Mouse (Mus musculus): ENCODE data around the gene Slc22a1. TPM values are rescaled to one million over a fixed set of nuclear protein-coding genes. Genes with fewer than 3 reads are reported as not detected.

The Slc22a1 gene
- total RNA-seq (2021) = 1 to 10 TPM; 2.3 to 3.4 TPM

DNA sequence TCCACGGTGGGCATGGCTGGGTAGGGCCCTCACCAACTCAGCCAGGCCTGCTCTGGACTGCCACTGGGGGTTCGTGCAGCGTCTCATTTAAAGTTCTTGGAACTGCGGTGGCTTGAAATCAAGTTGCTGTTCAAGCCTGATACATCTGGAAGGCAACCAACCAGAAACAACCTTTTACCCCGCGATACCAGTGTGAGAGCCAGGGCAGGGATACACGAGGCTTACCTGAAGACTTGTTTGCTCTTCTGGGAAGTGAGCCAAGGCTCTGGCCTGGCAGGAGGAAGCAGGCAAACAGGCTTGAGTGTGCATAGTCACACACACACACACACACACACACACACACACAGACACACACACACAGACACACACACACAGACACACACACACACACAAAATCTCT, at the start of gene Slc22a1:
Slc22a1 (minus strand) TSS at position 184 of the 400 bp plus-strand sequence.
- intact Hi-C loops (cut with DNase I) = no loop called here
- DNase-seq = no peak

DNA sequence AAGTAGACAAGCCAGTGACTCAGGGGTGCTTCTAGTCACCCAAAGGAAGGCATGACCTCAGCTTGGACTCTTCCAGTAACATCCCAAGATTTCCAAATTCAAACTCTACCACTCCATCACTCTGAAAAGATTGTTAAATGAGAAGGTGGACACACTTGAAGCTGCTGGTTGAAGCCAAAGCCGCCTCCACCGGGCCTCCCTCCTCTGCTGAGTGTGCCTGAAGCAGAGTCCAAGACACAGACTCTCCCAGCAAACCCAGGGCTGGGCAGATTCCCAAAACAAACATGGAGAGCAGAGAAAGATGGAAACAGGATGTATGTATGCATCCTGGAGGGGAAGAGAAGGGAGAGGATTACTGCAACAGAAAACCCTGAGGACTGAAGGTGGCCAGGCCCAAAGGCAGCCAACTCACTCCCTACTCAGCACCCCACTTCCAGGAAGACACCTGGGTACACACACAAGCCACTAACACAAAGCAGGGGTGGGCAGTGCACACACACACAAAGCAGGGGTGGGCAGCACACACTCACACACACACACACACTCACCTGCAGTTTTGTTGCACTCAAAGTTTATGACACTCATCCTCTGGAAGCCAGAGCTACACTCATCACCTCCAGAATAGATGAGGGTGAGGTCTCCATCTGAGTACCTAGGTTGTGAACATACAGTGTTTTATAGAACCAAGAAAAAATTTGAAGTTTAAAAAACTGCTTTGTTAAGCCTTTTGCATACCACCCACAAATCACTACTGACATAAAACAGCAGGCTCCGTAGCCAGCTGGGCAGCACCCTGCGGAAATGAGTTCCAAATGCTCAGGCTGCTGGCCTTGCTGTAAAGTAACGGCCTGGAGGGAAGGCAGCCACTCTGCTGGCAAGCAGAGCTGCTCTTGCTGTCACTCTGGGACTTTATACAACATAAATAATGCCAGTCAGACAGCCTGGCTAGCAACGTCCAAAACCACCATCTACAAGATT, 49.4 kb upstream of the Slc22a1 start:
- intact Hi-C loops (cut with DNase I) = loop anchor here (2.0 to 10.0 kb wide), 3 partner anchors 14 to 270 kb away; partner anchors contain the start of gene Wtap
- peak; percentile 69 to 77 for DNase-seq

DNA sequence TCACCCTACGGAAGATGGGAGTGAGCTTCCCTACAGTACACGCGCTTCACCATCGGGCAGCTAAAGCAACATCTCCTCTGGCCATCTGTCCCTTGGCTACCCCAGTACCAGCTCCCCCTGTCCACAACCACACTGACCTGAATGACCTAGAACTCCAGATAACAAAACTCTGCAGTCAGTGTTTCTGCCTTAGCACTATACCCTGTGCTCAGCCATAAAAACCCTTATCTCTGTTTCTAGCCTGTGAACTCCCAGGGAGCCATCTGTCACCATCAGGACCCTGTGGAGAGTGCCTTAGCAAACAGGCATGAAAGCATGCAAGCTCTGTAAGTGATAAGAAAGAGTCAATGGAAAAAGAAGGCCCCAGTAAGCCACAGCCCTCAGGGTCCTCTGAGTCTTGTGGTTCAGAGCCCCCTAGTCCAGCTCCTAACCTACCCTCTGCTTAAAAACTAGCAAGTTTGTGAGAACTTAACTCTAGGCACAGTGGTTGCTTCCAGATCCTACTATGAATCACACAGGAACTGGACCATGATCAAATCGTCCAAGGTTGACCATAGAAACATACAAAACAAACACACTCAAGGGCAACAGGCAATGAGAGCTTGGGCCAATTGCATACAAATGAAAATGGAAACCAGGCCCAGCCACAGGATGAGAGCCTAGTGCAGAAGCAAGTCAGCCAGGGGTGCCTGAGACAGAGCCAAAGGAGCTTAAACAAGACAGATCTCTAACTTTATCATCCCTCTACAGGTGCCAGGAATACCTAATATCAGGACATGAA, 48.5 kb upstream of the Slc22a1 start:
- intact Hi-C loops (cut with DNase I) = loop anchor here (2.0 to 10.0 kb wide), 3 partner anchors 15 to 271 kb away; partner anchors contain the start of gene Wtap

DNA sequence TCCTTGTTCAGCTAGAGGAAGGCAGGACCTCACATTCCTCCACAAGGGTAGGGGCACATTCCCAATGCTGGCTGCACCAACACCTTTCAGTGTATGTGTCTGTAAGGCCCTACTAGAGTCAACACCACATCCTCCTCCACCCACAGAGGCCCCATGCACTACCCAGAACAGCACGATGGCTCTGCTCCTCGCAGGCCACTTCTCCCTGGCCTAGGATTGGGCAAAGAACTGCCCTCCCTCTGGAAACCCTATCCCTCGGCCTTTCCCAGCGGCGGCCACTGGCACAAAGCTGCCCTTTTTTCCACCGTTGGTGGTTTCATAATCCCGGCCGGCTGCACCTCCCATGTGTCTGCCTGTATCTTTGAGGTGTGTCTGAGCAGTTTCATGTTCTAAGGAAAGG, 47.0 kb upstream of the Slc22a1 start:
- intact Hi-C loops (cut with DNase I) = loop anchor here (5.0 to 10.0 kb wide), 2 partner anchors 70 to 272 kb away; partner anchors contain the start of gene Wtap
- DNase-seq = peak in 1 of 2 experiments; percentile 62

More for the DNA sequence above, 48.5 kb upstream of the Slc22a1 start:
- peak; percentile 72 to 74 for DNase-seq

DNA sequence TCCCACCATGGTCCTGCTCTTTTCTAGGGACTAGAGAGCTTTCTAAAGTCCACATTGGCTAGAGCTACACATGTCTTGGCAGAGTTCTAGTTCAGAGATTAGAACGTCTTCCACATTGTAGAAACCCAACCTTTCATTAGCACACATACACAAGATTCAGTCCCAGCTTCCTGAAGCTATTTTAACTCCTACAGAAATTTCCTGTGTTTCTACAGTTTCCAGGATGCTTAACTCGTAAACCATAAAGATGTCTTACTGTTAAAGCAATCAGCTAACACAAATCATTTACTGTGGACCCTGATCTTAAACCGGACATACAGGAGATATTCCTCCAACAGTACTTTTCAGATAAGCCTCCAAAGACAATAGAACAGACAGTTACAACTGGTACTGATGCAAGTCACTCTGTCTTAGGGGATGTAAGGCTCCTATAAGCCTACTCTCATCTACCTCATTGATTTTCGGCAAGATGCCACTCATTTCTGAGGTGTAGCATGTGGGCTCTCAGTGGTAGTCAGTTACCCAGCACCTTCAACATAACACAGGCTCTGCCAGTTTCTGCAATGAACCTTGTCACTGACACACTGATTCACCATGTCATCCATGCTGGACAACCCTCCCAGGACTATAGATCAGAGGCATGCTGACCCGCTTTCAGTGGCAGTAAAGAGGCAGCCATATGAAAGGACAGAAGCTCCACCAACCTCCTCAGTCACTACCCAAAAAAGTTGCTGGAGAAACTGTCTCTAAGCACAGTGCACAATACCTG, 45.7 kb upstream of the Slc22a1 start:
- intact Hi-C loops (cut with DNase I) = loop anchor here (2.0 to 10.0 kb wide), 3 partner anchors 45 to 273 kb away; partner anchors contain the start of gene Wtap
- no peak for DNase-seq

DNA sequence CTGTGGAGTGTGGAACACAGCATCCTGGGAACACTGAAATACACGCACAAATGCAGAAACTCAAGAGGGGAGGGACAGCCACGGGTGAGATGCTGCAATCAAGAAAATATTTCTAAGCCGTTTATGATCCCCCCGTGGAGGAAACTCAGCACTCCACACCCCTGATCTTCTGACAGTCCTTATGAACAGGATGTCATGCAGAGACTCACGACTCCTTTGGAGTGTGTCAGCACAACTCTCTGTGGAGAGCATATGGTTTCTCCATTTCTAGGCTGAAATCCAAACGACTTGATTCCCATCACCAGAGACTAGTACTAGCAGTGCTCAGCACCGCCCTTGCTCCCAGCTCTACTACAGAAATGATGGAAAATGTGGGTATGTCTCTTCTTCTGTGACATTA, 42.6 kb upstream of the Slc22a1 start:
- no peak for DNase-seq
- intact Hi-C loops (cut with DNase I) = no loop called here

DNA sequence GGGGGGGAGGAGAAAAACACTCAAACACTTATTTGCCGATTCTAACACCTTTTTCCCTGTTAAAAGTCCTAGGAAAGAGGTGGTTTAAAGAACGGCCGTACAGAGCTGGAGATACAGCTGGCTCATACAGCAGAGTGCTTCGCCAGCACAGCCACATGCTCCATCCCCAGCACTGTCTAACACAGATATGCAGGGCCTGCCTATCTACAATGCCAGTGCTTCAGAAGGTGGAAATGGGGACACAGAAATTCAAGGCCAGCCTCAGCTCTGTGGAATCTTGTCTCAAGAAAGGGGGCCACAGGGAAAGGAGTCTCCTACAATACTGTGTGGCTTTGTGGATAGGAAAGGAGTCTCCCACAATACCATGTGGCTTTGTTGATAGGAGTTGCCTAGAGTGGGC, 41.8 kb upstream of the Slc22a1 start:
- intact Hi-C loops (cut with DNase I) = no loop called here

DNA sequence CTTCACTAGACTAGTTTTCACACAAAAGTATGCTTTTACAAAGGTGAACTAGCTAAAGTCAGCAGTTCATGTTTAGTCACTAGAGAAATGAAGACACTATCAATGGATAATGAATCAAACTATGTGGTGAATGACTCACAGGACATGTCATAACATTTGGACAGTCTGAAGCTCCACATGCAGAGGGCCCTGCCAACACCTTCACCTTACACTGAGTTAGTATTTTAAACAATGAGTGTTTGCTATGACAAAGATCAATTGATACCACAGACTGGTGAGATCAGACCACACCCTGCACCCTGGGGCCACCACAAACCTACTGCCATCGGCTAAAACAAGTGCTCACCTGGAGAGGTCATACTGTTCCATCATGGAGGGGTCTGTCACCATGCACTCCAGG, 39.4 kb upstream of the Slc22a1 start:
- DNase-seq = no peak
- intact Hi-C loops (cut with DNase I) = no loop called here

More for the DNA sequence above, 41.8 kb upstream of the Slc22a1 start:
- DNase-seq = no peak

DNA sequence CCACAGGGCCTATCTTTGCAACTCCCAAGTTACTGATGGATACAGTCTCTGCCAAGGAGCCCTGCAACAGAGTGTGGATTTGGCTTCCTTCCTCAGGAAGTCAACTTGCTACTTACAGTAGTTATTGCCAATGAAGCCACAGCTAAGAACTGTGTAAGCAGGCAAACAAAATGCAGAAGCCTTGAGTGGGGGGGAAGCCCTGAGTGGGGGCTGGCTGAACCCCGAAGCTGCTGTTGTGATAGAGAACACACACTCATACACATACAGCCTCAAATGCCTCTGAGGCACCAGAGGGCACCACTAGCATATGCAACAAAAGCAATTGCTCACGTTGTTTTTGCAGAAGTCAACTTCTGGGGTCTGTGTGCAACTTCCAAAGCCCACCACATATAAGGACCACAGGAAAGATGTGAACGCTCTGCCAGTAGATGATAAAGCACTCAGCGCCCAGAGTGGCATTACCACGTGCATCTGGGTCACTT, 38.5 kb upstream of the Slc22a1 start:
- intact Hi-C loops (cut with DNase I) = loop anchor here (1.0 kb wide), 1 partner anchor 96 kb away; no protein-coding TSS in a partner anchor
- DNase-seq = peak; percentile 38 to 48

DNA sequence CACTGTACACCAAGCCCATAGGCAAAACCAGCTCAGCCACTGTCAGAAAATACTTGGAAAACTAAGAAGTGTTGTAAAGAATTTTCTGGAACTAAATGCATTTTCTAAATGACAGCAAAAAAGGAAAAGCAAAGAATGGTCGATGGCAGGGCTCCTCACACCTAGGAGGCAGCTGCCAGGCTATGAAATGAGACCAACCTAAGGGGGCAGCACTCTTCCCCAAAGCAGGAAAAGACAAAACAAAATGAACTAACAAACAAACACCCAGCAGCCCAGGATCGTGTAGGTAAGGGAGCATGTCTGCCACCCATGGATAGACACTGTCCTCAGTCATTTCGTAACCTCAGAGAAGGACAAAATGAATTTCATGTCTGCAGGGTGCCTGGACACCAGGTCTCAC, 37.4 kb upstream of the Slc22a1 start:
- intact Hi-C loops (cut with DNase I) = no loop called here
- DNase-seq = no peak

DNA sequence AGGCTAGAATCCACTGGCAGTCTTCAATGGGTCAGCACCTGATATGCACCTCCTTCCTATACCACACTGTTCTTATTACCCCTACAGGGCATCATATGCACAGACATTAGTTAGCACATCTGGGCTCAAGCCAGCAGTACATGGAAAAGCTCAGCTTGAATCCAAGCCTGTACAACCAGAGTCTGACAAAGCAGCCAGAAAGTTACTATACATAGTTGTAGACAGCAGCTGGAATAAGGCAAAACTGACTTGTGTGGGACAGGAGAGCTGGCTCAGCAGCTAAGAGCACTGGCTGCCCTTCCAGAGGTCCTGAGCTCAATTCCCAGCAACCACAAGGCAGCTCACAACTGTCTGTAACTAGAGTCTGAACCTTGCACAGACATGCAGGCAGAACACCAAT, 36.6 kb upstream of the Slc22a1 start:
- DNase-seq = no peak
- intact Hi-C loops (cut with DNase I) = no loop called here

DNA sequence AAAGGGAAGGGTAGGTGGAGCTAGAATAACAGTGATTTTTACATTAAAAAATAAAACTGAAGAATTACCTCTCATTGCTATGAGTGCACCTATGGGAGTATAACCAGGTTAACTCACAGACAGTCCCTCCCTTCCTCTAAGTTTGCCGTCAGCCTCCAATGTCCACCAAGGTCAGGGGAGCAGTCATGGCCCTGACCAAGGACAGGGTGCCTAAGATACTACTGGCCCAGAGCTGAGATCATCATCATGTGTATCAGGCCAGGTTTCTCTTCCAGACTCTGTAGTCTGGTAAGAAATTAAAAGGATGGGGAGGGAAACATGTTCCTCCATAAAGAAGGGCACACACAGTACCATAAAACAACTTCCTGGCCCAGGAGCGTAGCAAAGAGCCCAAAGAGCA, 35.3 kb upstream of the Slc22a1 start:
- intact Hi-C loops (cut with DNase I) = no loop called here
- DNase-seq = no peak

DNA sequence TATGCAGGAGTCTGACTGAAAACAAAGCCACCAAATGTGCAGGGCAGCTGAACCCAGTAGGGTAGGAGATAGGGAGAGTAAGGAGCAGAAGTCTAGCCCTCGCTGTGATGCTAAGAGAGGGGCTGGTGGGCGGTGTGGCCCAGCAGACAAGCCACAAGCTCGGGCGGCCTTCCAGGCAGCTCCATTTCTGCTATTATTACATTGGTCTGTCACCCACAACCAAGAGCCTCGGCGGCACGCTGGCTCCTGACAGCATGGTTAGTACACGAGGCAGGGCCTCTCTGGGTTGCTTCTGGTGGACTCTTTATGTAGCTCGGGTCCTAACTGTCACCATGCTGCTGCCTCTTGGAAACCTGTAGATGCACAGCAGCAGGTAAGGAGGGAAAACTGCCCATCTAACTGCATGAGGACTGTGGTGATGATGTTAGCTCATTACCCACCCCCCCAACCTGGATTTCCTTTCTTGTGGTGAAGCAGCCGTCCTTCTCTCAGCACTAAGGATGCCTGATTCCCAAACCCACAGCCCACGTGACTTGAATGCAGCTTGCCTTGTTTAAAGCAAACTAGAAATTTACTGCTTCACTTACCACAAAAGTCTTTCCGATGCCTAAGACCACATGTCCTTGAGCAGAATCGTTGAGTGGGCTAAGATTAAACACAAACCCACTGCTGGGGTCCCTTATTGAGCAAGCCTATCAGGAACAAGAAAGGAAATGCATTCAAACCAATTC, 34.6 kb upstream of the Slc22a1 start:
- intact Hi-C loops (cut with DNase I) = no loop called here
- DNase-seq = no peak

DNA sequence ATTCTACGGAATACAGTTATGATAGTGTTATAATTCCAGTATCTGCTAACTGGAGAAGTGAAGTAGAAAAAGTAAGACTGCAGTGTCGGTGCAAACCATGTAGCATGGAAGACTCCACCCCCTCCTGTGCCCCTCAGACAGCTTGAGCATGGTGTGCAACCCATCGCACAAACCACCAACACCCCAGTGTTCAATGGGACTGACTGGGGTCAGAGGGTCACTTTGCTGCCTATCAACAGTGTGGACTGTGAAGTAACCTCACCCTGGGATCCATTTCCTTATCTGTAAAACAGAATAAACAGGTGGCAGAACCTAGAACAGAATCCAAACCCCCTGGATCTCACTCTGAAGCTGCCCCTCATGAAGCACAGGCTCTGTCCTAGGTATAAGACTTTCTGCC, 32.8 kb upstream of the Slc22a1 start:
- intact Hi-C loops (cut with DNase I) = no loop called here
- DNase-seq = no peak

DNA sequence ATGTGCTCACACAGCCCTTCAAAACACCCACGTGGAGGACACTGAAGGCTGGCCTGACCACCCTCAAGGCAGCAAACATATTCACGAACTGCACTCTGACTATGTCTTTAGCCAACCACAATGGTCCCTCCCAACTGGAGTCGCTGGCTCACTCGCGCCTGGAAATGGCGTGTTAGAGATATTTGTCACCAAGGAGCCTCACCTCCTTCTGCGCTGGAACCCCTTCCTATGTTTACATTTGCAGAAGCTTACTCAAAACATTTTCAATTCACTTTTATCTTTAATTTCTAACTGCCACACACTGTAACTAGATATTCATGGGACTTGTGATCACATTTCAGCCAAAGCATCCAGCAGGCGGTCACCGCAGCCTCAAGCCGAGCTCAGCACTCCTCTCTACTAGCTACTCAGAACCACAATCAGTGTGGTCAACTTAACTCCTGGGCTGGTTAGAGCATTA, 31.0 kb upstream of the Slc22a1 start:
- DNase-seq = no peak
- intact Hi-C loops (cut with DNase I) = no loop called here

DNA sequence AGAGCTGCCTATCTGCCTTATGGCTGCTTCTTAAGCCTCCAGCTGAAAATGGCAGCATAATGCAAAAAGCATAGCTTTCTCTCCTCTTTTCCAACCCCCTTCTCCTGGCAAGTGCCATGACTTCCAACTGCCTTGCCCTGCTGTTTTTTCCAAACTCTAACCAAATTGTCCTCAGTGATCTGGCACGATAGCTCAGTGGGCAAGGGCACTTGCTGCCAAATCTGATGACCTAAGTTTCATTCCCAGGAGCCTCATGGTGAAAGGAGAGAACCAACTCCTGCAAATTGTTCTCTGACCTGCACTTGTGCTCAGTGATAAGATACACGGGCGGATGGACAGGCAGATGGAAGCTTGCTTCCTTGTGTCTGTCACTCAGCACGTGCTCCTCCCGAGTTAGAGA, 27.3 kb upstream of the Slc22a1 start:
- no peak for DNase-seq
- intact Hi-C loops (cut with DNase I) = no loop called here

DNA sequence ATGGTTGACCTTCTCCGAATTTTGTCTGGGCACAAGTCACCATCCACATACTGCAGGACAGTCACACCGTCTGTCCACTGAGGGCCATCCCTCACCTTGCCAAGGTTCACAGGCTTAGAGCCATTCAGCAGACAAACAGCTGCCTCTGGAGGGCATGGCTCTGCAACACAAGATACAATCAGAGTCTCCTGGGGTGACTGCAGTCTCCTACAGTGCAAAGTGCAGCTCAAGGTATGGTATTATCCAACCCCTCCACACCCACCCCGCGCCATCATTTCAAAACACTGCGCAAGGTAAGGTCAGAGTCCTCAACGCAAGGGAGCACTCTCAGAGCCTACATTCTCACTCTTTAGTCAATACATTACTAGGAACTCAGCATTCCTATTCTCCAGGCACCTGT, 24.7 kb upstream of the Slc22a1 start:
- DNase-seq = no peak
- intact Hi-C loops (cut with DNase I) = no loop called here

DNA sequence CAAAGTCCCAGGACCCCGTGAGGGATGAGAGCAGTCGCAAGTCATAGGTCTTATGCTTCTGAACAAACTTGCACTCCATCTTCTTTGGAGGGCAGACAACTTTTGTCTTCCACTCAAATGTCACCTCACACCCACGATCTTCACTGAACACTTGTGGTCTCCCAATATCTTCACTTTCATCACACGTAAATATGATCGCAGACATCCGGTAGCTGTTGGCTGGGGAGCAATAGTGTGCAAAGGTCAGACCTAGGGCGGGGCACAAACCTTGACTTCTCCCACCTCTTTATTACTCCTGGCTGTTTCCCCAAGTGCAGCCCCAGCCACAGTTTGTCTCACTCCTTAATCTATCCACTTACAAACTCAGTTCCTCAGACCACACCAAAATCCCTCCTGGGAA, 16.3 kb upstream of the Slc22a1 start:
- no peak for DNase-seq
- intact Hi-C loops (cut with DNase I) = no loop called here

DNA sequence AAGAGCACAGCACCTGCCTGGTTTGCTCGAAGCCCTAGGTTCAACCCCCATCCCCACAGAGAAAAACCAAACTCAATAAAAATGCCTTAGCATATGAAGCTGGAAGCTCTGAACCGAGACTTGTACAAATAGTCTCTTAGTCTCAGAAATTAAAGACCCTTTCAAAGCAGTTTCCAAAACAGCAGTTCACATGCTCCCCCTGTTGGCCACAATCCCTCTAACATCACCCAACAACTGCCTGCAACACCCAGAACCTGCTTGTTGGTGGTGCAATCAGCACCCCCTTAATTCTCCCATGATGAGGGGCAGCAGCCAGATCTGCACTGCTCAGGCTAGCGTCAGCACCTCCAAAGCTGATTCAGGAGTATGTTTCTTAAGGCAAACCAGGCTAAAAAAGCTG, 13.9 kb upstream of the Slc22a1 start:
- intact Hi-C loops (cut with DNase I) = loop anchor here (1.0 kb wide), 1 partner anchor 274 kb away; no protein-coding TSS in a partner anchor
- DNase-seq = peak; percentile 45 to 66

Measured in heart, postnatal 10 days (tissue).